Mouse (Mus musculus): ENCODE measurements around the gene Ccdc12.
"Not testable (repeated sequence)": the region's sequence is repeated elsewhere in the genome, so short reads cannot be mapped to it uniquely, and the experiment has no call there.

Ccdc12 gene

GRCm38 (mm10) chr9:110673107-110673752 is 16.9 kb downstream of the Ccdc12 start:
- no peak for DNase-seq (ENCODE audit: low spot score)

GRCm38 (mm10) chr9:110676492-110676911 is 20.2 kb downstream of the Ccdc12 start:
- DNase-seq (ENCODE audit: low spot score) = no peak

GRCm38 (mm10) chr9:110678886-110679285 is 22.6 kb downstream of the Ccdc12 start:
- no peak for DNase-seq (ENCODE audit: low spot score)

- no peak for DNase-seq (ENCODE audit: low spot score)
Observed at GRCm38 (mm10) chr9:110680736-110681507, 24.6 kb downstream of the Ccdc12 start.

GRCm38 (mm10) chr9:110681817-110682216 is 25.5 kb downstream of the Ccdc12 start:
- no peak for DNase-seq (ENCODE audit: low spot score)

GRCm38 (mm10) chr9:110682255-110682654 is 26.0 kb downstream of the Ccdc12 start:
- no peak for DNase-seq (ENCODE audit: low spot score)

- DNase-seq (ENCODE audit: low spot score) = not testable (repeated sequence)
Observed at GRCm38 (mm10) chr9:110682697-110683096, 26.4 kb downstream of the Ccdc12 start.

GRCm38 (mm10) chr9:110683574-110684099 is 27.3 kb downstream of the Ccdc12 start:
- DNase-seq (ENCODE audit: low spot score) = no peak

- peak; percentile 71 for DNase-seq (ENCODE audit: low spot score)
Observed at GRCm38 (mm10) chr9:110684100-110684831, 28.0 kb downstream of the Ccdc12 start.

- no peak for DNase-seq (ENCODE audit: low spot score)
Observed at GRCm38 (mm10) chr9:110685187-110685586, 28.9 kb downstream of the Ccdc12 start.

GRCm38 (mm10) chr9:110685591-110685990 is 29.3 kb downstream of the Ccdc12 start:
- DNase-seq (ENCODE audit: low spot score) = no peak

GRCm38 (mm10) chr9:110686472-110686871 is 30.2 kb downstream of the Ccdc12 start:
- no peak for DNase-seq (ENCODE audit: low spot score)

- DNase-seq (ENCODE audit: low spot score) = no peak
Observed at GRCm38 (mm10) chr9:110687061-110687460, 30.8 kb downstream of the Ccdc12 start.

- DNase-seq (ENCODE audit: low spot score) = no peak
Observed at GRCm38 (mm10) chr9:110687846-110688245, 31.5 kb downstream of the Ccdc12 start.

GRCm38 (mm10) chr9:110689261-110689779 is 33.0 kb downstream of the Ccdc12 start:
- no peak for DNase-seq (ENCODE audit: low spot score)

GRCm38 (mm10) chr9:110695165-110695755 is 39.0 kb downstream of the Ccdc12 start:
- no peak for DNase-seq (ENCODE audit: low spot score)

GRCm38 (mm10) chr9:110696427-110696826 is 40.1 kb downstream of the Ccdc12 start:
- DNase-seq (ENCODE audit: low spot score) = no peak

GRCm38 (mm10) chr9:110697465-110697864 is 41.2 kb downstream of the Ccdc12 start:
- no peak for DNase-seq (ENCODE audit: low spot score)

GRCm38 (mm10) chr9:110699574-110699973 is 43.3 kb downstream of the Ccdc12 start:
- no peak for DNase-seq (ENCODE audit: low spot score)

- no peak for DNase-seq (ENCODE audit: low spot score)
Observed at GRCm38 (mm10) chr9:110701114-110702032, 45.1 kb downstream of the Ccdc12 start.

GRCm38 (mm10) chr9:110702848-110703247 is 46.5 kb downstream of the Ccdc12 start:
- no peak for DNase-seq (ENCODE audit: low spot score)
